Mouse (Mus musculus) ES-E14 (cell line): ENCODE results near the gene Elp5. TPM values are rescaled to one million over a fixed set of nuclear protein-coding genes. Genes with fewer than 3 reads are reported as not detected.

Source experiments
- DNase-seq: peaks from one replicate; pipeline ENCODE4 v3.0.0-alpha.2; 2013; ENCODE audit warnings: low read depth, low spot score
- H3K27ac ChIP-seq: 2 replicates; pipeline ENCODE4 v1.5.1; 2012; ENCODE audit warnings: low read depth, mild to moderate bottlenecking, low read length, moderate library complexity, mixed read lengths; ENCODE audit not compliant: poor library complexity, insufficient read depth, severe bottlenecking
- H3K36me3 ChIP-seq: 2 replicates; pipeline ENCODE4 v1.6.1; 2012; ENCODE audit warnings: mild to moderate bottlenecking, low read length, moderate library complexity, mixed read lengths; ENCODE audit not compliant: control insufficient read depth, poor library complexity, insufficient read depth, severe bottlenecking
- H3K4me1 ChIP-seq, 2 experiments: fragments of 150-350 bp in 1 of 2; sonication (generic) in 1 of 2; 2 replicates each; pipeline ENCODE4 v1.6.1; 2012; ENCODE audit warnings: low read length in 2 of 2, mild to moderate bottlenecking in 1 of 2, mixed read lengths in 1 of 2; ENCODE audit not compliant: control insufficient read depth in 2 of 2, insufficient read depth in 2 of 2, poor library complexity in 1 of 2
- H3K4me3 ChIP-seq, 2 experiments: fragments of 150-350 bp in 1 of 2; sonication (generic) in 1 of 2; 2 replicates each; pipeline ENCODE4 v1.5.1; 2012; ENCODE audit warnings: low read length in 2 of 2, low read depth in 1 of 2, mild to moderate bottlenecking in 1 of 2, mixed read lengths in 1 of 2; ENCODE audit not compliant: insufficient read depth in 1 of 2, poor library complexity in 1 of 2, severe bottlenecking in 1 of 2
- H3K9ac ChIP-seq: 2 replicates; pipeline ENCODE4 v1.6.1; 2012; ENCODE audit warnings: low read depth, mild to moderate bottlenecking, low read length, mixed read lengths; ENCODE audit not compliant: poor library complexity, insufficient read depth, severe bottlenecking
- H3K9me3 ChIP-seq: fragments of 150-350 bp; sonication (generic); 2 replicates; pipeline ENCODE4 v1.6.1; 2012; ENCODE audit warnings: low read depth, mild to moderate bottlenecking, low read length; ENCODE audit not compliant: control insufficient read depth, insufficient read depth
- CHD2 ChIP-seq: IDR thresholded peaks from 2 replicates; pipeline ENCODE4 v1.6.1; 2014; ENCODE audit warnings: mild to moderate bottlenecking, low read depth, low read length, inconsistent platforms
- HCFC1 ChIP-seq: IDR thresholded peaks from 2 replicates; pipeline ENCODE4 v1.6.1; 2012; ENCODE audit warnings: low read length, inconsistent platforms, borderline replicate concordance; ENCODE audit not compliant: insufficient read depth
- MAFK ChIP-seq: IDR thresholded peaks from 2 replicates; pipeline ENCODE4 v1.6.1; 2014; ENCODE audit warnings: mild to moderate bottlenecking, low read depth, low read length, inconsistent platforms; ENCODE audit not compliant: insufficient read depth
- ZC3H11A ChIP-seq: IDR thresholded peaks from 2 replicates; pipeline ENCODE4 v1.6.1; 2012; ENCODE audit warnings: low read depth, mild to moderate bottlenecking, inconsistent platforms, low read length, borderline replicate concordance
- ZNF384 ChIP-seq: IDR thresholded peaks from 2 replicates; pipeline ENCODE4 v1.6.1; 2012; ENCODE audit warnings: low read depth, low read length, inconsistent platforms
- in situ Hi-C, 2 experiments: fragments of 600-800 bp; cut with MboI; formaldehyde crosslinking; loops; one replicate each; pipeline ENCODE4 v1.15.1; 2025; ENCODE audit warnings: low sequenced_read_pairs in 2 of 2, inconsistent platforms in 1 of 2; ENCODE audit not compliant: unreplicated experiment in 2 of 2
- total RNA-seq: library from RNA; depleted of rRNA; stranded (reverse); fragments of 300-350 nt; gene quantifications from 2 replicates; pipeline ENCODE4 v1.2.3, GENCODE M21; 2012; rRNA removed

The Elp5 gene
- total RNA-seq = 76.1 and 87.9 TPM in 2 replicates

DNA sequence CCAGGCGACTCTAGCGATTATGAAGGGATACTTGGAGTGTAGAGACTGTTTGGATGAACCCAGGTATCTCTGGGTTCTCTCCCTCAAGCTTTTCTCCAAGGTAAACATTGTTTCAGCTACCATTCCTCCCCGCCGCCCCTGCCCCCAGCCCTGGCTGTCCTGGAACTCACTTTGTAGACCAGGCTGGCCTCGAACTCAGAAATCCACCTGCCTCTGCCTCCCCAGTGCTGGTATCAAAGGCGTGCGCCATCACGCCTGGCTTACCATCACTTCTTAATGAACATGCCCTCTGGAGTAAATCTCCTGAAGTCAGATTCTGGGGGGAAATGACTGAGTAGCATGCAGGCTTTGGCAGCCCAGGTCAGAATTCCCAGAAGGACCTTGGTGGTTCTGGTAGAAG is at the start of gene Elp5:
TSS of gene Elp5 (minus strand) at position 293 of the 400 bp plus-strand sequence.
- Histone ChIP-seq H3K27ac (peak within 1 kb of the TSS; percentile 99), H3K9ac (peak within 1 kb of the TSS; percentile 91), H3K4me1 (peaks cover 0 to 2% of the 10 kb centered on the region in 2 experiments; a peak in 1 of 4 replicates), H3K36me3 (peaks cover 20% of the 10 kb centered on the region), H3K4me3 (peak within 1 kb of the TSS; percentile 91 to 96), H3K9me3 (no peaks in the 10 kb centered on the region)
- TF ChIP-seq CHD2 = no peak
- in situ Hi-C loops = no loop called here
- DNase-seq = no peak

GRCm38 (mm10) chr11:70031321-70031670 is 49.0 kb upstream of the Elp5 start:
- H3K9me3 ChIP-seq = no peaks in the 10 kb centered on the region
- H3K9ac ChIP-seq = no peak overlapping the region
- H3K4me1 ChIP-seq = peaks cover 0 to 7% of the 10 kb centered on the region in 2 experiments; a peak in 2 of 4 replicates
- H3K36me3 ChIP-seq = peaks cover 8% of the 10 kb centered on the region; the same call in 1 of the 2 replicates
- in situ Hi-C loops = no loop called here
- H3K4me3 ChIP-seq = no peak overlapping the region
- H3K27ac ChIP-seq = no peak overlapping the region
- DNase-seq = no peak
- TF ChIP-seq ZC3H11A (no peak), ZNF384 (no peak), MAFK (no peak), HCFC1 (no peak), CHD2 (no peak)

- Histone ChIP-seq H3K9ac (no peak overlapping the region), H3K4me1 (peaks cover 0 to 11% of the 10 kb centered on the region in 2 experiments; a peak in 2 of 4 replicates), H3K9me3 (no peaks in the 10 kb centered on the region), H3K4me3 (no peak overlapping the region), H3K27ac (no peak overlapping the region), H3K36me3 (peaks cover 8% of the 10 kb centered on the region; the same call in 1 of the 2 replicates)
- no peak for DNase-seq
- in situ Hi-C loops = no loop called here
- TF ChIP-seq ZNF384 (no peak), HCFC1 (no peak), ZC3H11A (no peak), MAFK (no peak), CHD2 (no peak)
These were observed 48.5 kb upstream of the Elp5 start for GRCm38 (mm10) chr11:70030651-70031320.

DNA sequence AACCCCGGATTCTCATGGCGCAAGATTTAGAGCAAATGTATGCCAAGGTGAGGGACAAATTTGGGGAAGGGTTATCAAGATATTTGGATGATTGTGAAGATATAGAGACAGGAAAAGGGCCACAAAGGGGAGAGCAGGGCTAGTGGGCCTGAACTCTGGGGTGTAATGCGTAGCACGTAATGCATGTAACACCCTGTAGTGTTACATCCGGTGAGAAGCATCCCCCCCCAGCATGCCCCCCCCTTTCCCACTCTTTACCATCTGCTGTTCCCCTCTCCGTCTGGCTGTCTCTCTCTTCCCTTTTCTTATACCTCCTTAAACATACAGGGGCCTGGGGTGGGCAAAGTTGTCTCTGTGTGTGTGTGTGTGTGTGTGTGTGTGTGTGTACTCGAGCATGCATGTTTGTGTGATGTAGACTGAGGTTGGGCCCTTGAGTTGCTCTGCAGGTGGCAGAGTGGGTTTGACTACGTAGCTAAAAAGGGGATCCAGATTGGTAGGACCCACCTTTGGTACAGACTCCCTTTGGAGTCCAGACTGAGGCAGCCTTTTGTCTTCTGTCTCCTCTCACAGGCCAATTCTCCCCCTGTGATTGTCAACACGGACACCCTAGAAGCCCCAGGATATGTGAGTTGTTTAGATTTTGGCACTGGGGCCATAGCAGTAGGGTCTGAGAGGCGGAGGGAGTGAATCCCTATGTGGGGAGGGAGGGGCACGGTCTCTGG is 47.7 kb upstream of the Elp5 start:
- no peak overlapping the region for H3K4me3 ChIP-seq
- in situ Hi-C loops = no loop called here

More for the DNA sequence above, 47.7 kb upstream of the Elp5 start:
- Histone ChIP-seq H3K27ac (no peak overlapping the region), H3K4me1 (peaks cover 0 to 11% of the 10 kb centered on the region in 2 experiments; a peak in 2 of 4 replicates), H3K9me3 (no peaks in the 10 kb centered on the region), H3K36me3 (peaks cover 8% of the 10 kb centered on the region; the same call in 1 of the 2 replicates), H3K9ac (no peak overlapping the region)
- TF ChIP-seq MAFK = no peak
- no peak for TF ChIP-seq ZC3H11A
- no peak for TF ChIP-seq CHD2
- no peak for TF ChIP-seq HCFC1
- TF ChIP-seq ZNF384 = no peak
- DNase-seq = no peak
